Mouse (Mus musculus) 3134 (cell line): ENCODE results near the gene Gng12.
"Not testable (repeated sequence)": the region's sequence is repeated elsewhere in the genome, so short reads cannot be mapped to it uniquely, and the experiment has no call there.

Experiments
- DNase-seq: peaks from one replicate; pipeline ENCODE4 v3.0.0-alpha.2; 2011; ENCODE audit warnings: low spot score; ENCODE audit not compliant: insufficient read length; ENCODE audit errors: extremely low read depth

Gene Gng12

DNA sequence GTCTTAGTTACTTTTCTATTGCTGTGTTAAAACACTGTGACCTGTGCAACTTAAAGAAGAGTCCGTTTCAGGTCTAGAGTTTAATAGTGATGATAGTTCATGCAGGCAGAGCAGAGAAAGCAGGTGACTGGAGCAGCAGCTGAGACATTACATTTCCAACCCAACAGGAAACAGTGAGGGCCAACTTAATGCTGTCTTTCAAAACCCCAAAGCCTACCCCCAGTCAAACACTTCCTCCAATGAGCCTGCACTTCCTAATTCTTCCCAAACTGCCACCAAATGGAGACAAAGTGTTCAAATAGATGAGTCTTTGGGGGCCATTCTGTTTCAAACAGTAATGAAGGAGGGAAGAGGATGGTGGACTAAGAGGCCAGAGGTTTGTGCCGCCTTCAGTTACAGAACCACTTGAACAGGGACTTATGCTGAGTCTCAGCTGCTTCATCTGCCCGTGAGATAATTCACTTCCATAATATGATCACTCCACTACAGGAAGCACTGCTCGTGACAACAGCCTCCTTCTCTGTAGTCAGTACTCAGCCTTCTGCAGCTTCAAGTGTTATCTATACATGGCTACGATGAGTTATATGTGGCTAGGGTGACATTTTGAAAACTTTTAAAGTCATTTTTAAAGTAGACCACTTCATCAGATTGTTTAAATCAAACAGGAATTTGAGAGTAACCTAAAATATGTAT, 55.7 kb downstream of the Gng12 start:
- DNase-seq: no peak

DNA sequence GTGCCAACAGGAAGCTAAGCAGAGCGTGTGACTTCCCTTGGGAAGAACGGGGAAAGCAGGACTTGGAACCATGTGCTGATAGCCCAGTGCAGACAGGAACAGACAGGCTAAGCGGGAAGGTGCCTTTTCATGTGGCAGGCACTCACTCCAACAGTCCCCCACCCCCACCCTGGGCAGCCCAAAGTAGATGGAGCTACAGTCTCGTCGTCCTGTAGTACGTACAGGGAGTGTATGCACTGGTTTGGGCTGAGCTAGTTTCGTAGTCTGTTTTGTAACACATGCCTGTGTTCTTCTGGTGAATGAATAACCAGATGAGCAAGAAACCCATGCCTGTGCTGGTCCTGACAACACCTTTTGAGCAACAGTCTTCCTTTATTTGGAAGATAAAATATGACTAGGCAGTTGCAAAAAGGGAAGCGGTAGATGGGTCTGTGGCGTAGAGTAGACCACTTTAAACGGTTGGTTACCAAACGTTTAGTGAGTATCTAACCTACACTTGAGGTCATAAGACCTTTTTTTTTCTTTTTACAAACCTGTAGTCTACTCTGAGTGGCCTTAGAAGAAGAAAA, 57.8 kb downstream of the Gng12 start:
- DNase-seq: no peak

DNA sequence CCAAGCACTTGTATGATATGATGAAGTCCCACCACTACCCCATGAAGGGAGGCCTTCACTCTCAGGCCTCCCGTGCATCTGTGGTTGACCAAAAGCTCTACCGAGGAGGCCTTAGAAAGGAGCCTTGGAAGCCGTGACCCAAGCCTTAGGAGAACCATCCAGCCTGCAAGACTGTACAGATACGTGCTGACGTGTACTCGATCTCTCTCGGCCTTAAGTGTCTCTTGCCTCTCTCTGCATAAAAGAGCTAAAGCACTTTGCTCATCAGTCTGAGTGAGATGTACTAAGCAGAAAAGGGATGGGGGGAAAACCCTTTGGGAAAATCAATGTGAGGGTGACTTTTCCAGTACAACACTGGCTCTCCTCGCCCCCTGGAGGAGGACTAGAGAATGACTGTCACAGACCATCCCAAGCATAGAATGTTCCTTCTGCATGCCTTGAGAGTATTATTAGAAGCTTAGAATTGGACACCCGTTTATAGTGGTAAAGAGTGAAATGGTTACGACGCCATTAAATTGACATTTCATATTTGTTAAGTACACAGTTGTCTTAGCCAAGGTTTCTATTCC, 59.0 kb downstream of the Gng12 start:
- no peak for DNase-seq

DNA sequence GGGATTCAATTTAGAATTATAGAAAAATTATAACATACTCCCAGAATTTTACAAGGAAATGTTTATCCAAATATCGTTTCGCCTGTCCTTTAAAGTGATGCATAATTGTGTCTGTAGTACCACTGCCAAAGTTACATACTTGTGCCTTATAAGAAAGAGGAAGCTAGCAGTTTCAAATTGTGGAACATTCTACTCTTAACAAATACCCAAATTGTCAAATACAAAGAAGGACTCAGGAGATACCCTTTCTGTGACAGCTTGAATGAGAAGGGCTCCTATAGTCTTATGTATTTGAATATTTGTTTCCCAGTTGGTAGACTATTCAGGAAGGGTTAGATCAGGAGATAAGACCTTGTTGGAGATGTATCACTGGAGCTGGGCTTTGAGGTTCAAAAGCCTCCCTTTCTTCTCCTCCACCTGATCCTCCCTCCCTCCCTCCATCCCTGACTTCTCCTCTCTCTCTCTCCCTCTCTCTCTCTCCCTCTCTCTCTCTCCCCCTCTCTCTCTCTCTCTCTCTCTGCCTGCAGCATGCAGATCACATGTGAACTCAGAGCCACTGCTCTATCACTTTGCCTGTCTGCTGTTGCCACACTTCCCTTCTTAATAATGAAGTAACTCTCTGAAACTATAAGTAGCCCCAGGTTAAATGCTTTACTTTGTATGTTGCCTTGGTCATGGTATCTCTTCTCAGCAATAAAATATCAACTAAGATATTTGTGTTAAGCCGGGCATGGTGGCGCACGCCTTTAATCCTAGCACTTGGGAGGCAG, 62.5 kb downstream of the Gng12 start:
- no peak for DNase-seq

DNA sequence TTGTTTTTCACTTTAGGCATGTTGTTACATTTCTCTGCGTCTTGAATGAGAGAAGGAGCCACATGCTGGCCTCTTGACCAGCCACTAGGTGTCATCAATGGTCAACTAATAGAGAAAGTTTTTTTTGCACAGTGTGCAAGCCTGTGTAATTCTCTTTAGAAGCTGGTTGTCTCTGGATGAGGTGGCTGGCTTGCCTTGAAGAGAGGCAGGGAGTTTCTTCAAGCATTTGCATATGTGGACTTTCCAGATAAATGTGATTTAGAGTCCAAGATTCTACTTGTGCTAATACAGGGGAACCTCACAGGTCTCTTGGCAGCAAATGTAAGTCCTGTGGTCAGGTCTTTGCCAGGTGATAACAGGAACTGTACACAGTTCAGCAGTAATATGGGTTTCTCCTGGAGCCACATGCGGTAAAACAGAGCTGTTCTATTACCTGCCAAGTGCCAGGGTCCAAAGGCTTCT, 66.4 kb downstream of the Gng12 start:
- DNase-seq: peak; percentile 47

DNA sequence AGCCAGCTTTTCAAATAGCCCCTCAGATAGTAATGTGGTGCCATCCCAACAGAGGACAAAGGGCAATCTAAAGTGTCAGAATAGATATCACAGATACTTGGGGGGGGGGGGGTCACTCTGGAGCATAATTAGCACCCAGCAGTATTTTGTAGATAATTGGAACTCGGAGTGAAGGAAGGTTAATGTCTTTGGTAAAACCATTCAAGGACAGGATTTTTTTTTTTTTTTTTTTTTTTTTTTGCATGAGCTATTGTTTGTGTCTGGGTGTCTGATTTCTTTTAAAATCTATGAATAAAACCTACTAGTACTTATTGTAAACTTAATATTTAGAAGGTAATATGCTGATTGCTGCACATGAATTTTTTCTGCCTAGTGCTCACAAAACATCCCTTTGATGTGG, 66.9 kb downstream of the Gng12 start:
- no peak for DNase-seq

DNA sequence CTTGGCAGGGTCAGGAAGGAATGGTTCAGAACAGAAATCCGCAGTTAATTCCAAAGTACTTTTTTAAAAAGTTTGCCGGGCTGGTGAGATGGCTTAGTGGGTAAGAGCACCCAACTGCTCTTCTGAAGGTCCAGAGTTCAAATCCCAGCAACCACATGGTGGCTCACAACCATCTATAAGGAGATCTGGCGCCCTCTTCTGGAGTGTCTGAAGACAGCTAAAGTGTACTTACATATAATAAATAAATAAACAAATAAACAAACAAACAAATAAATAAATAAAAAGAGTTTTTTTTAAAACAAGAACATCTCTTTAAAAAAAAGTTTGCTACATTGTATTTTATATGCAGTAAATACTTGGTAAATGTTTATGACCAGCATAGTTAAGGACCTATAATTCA, 67.5 kb downstream of the Gng12 start:
- DNase-seq: not testable (repeated sequence)

DNA sequence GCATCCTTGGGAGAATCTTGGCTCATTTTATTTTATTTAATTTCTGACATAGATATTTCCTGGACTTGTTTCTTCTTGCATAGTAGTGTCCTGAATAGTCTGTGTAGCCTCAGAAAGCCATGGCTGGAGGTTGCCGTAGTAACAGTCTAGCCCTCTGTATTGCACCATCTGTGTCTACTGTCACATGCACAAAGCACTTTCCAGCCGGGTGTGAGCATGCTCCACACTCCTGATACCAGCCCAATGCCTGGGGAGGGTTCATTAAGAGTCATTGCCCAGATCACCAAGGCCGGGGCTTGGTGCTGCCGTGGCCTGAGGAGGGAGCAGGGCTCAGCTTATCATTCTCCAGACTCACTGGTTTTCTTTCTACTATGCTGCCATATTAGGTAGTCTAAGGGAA, 68.0 kb downstream of the Gng12 start:
- DNase-seq: no peak

DNA sequence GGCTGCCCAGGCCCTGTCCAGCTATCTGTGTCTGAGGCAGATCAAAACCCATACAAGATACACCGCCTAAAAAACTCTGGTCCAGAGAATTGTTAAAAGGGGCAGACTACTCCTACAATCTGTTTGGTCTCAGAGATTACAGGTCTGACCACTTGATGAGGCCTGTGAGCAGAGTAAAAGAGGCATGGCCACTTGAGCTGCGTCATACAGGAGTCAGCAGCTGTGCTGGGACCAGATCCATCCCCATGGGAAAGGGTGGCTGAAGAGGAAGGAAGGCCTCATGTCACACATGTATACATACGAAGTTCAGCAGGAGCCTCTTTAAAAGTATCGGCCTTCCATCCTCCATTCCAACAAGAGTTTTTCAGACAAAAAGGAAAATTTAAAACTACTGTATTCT, 69.0 kb downstream of the Gng12 start:
- DNase-seq: no peak

DNA sequence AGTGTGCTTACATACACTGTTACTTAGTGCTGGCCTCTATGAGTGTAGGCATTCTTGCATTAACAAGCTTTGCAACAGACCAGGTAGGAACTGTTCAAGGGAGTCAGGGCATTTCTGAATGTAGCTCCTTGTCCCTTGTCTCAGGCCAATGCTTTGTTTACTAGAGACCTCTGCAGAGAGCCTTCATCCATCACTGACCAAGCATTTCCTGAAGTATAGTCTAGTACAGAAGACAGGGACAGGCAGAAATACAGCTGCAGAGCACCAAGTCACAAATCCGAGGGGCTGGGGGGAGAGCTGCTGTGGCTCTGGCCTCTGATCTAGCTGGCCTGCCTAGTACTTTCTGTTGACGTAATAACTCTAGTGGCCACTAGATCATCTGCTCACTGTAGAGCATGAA, 71.6 kb downstream of the Gng12 start:
- no peak for DNase-seq

DNA sequence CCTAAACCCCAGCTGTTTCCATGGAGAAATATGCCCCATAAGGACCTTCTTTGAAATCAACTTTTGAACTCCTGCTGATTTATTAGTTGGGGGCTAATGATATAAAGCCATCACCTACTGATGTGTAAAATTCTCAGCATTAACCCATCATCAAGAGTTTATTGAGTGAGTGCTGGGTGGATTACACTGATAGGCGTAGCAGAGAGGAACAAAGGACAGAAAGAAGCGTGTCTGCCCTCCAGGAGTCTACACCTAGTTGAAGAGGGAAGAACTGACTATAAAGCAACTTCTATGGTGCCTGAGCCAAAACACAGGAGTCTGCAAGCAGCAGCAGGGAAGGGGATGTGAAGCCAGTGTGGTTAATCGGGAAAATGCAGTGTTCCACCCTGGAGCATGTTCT, 73.2 kb downstream of the Gng12 start:
- no peak for DNase-seq

DNA sequence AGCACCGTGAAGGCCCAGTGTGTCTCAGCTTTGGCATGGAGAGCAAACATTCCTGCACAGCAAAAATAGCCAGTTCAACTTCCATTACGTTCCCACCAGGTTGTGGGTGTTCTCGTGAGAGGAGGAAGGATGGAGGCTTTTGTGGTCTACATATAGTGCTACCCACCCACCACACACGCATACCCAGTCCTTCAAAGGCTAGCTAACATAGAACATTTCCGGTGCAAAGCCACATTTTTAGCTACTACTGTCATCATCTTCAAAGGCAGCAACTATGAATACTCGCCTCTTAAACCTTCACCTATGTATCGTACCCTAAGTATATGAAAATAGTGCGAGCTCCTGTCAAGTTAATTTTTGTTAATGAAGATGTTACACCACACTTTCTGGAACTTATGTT, 76.1 kb downstream of the Gng12 start:
- no peak for DNase-seq

DNA sequence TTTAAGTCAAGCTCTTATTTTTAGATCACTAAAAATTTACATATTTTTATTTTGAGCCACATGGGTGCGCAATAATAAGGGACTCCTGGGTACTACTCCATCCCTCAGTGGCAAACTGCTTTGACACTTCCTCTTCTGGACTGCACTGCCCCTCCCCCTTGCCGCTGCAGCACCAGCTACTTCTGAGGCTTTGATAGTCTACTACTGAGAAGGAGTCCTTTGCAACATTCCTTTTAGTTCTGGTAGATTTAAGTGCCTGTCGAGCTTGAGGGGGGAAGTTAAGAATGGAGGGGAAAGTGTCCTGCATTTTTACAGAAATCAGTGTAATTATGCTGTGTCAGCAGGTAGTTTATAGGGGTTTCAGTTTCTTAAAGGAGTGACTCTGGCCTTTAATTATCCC, 77.0 kb downstream of the Gng12 start:
- no peak for DNase-seq

DNA sequence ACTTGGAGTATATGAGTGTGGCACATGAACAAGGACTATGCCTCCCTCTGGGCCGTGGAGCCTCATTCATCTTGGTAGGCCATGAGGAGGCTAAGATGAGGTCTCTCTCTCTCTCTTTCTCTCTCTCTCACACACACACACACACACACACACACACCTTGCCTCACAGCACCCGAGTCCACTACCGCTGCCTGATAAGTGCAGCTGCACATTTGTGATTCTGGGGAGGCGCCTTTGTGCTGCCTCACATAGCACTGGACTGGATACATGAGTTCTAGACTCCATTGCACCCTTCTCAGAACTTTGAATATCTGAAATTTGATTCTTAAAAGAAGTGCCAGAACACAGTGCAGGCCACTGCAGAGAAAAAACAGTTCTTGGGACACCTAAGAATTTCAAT, 79.3 kb downstream of the Gng12 start:
- DNase-seq: no peak

DNA sequence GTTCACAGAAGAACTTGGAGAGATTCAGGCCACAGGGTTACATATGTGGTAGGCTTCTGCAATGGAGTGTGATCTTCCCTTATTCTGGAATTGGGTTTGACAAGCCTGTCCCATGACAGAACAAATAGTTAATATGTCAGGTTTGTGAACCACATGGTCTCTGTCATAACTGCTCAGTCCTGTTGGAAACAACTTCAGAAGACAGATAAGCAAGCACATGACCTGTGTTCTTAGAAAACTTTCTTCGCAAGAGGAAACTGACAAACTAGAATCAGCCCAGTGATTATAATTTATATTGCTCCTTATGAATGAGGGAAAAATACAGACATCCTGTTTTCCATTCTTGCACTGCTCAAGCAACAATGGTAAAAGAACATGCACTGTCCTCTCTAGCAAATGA, 83.0 kb downstream of the Gng12 start:
- DNase-seq: no peak

DNA sequence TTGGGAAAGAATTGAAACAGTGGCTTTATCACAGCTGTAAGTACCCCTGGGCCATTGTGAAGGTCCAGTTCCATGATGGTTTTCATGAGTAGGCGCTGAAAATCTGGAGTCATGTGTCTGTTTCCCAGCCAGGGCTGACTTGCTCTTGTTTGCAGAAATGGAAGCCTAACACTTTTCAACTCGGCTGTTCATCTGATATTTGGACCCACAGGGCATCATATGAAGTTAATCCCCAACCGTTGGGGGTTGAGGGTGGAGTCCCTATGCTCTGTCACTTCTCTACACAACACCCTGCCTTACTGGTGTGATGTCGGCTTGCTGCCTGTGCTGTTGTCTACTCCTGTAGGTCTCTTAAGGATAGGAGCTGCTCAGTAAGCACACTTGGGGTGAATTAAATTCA, 83.8 kb downstream of the Gng12 start:
- DNase-seq: no peak

DNA sequence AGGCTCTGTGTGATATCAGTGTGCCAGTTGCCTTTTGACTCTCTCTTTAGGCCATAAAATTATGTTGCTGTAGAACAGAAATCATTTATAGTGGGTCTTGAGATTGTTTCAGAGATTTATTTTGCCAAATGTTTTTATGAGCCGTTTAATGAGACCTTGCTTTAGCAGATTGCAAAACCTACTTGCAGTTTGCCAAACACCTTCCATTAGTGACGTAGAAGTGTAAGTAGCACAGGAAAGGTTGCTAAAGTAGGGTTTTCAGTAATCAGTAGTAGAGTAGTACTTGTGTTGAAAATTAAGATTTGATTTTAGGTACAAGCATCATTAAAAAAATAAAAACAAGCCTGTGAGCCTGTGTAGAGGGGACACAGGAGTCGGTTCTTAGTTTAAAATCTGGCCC, 85.2 kb downstream of the Gng12 start:
- DNase-seq: no peak

DNA sequence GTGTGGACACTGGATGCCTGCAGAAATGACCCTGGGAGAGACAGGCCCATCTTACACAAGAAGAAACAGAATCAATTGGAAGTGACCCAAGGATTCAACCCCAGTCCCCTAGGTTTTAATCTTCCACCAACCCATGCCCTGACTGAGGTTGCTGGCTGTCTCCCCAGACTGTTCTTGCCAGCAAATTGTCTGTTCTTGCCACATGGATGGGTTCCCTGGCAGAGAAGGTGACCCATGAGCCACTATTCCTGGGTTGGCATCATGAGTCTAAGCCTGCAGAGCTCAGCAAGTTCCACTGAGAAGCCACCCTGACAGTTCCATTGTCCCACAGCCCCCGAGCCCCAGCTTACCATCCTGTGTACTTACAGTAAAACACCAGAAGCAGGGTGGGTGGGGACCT, 85.7 kb downstream of the Gng12 start:
- DNase-seq: no peak

DNA sequence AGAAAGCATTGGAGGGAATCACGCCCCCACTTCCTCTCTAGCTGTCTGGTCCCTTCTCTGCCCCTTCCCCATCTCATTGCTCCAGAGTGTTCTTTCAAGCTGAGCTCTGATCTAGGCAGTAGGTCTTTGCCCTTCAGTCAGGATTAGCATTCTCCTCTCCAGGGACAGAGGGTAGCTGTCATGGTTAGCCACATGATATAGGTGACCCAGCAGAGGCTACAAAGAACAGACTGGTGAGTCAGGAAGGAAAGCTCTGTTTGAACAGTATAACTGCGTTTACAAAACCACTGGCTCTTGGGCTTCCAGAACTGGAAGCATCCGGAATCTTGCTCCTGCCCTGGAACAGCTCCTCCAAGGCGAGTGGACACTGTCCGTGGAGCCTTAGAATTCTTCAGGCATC, 87.9 kb downstream of the Gng12 start:
- no peak for DNase-seq

DNA sequence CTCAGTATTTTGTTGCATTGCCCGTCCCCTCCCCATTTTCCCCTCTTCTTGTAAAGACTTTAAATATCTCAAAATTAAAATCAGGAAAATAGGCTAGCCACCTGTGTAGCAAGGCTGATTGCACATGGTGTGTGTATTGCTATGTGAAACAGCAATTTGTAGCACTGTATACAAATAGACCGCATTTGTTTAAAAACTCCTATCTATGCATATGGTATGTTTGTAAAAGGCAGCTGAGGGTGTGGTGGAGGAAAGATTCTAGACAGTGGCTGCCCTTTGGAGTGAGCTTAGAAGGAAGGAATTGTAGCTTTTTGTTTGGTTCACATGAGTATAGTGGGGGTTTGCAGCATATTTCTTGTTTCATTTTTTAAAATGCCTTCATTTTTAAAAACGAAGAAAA, 88.5 kb downstream of the Gng12 start:
- DNase-seq: no peak

DNA sequence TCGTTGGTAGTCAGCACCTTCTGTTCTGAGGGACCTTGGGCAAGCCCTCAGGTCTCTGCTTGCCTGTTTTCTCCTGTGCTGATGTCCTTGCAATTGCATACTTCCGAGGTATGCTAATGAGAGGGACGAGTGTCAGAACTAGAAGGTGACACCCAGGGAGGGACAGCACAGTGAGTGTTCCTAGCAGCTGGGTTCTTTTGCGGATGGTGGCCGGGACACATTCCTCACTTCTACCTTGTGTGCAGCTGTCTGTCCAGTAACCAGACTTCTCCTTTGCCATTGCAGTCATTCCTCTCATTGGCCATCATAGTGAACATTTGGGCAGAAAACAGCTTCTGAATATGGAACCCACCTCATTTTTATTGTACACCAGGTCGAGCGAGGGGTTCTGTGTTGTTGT, 89.3 kb downstream of the Gng12 start:
- DNase-seq: no peak

DNA sequence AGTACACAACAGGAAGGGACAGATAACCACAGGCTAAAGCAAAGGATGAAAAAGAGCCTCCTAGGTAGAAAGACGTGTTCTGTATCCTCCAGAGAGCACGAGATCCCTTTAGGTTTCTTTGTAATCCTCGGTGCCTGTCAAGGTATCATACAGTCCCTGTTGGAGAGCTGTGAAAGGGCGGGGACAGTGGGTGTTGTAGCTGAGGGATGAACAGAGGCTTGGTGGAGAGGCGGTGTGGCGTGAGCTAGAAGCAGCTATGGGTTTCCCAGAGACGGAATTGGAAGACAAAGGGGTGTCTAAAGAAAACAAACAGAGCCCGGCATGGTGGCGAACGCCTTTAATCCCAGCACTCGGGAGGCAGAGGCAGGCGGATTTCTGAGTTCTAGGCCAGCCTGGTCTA, 89.9 kb downstream of the Gng12 start:
- DNase-seq: no peak
